Mouse (Mus musculus): ENCODE data around the gene Wfdc21.

Wfdc21 gene

GRCm38 (mm10) chr11:83802166-83802565 is 55.4 kb downstream of the Wfdc21 start:
- DNase-seq (ENCODE audit: low spot score), result no peak
